In genomic region chr5:114135516-114135915, GRCm38 (mm10) we compare ENCODE assay signal across 25 mouse cellular contexts. TPM values are rescaled to one million over a fixed set of nuclear protein-coding genes. Genes with fewer than 3 reads are reported as not detected.
DNase-seq lines count a peak whose midpoint lies in the region; ATAC-seq and TF ChIP-seq lines count a peak whose summit lies in the region.
"Had no signal": no experiment of that assay in that cellular context is flagged by ENCODE, and none has a peak within 500 bp of the region (broad histone marks: within the 10 kb centered on the region; RNA-seq: fewer than 3 reads in every experiment).

No protein-coding gene starts in this region.

- H3K4me2 ChIP-seq in heart, embryonic 12.5 days = no peak overlapping the region
- H3K4me2 ChIP-seq: forebrain, embryonic 13.5 days; heart, embryonic 15.5 days; hindbrain, embryonic 13.5 days had no signal

- intact Hi-C loops in heart, adult 2 months (cut with DNase I) = loop anchor here (2.0 kb wide), 1 partner anchor 17 kb away; no protein-coding TSS in a partner anchor
- intact Hi-C loops in left cerebral cortex, postnatal 4 days (cut with DNase I) = no loop called here

- H3K79me2 ChIP-seq in heart, adult 2 months (replicated peaks; ENCODE audit: control insufficient read depth, insufficient read depth, low read length) = no peaks in the 10 kb centered on the region

- TF ChIP-seq POLR2A in heart, adult 2 months (IDR thresholded peaks at IDR 0.05; ENCODE audit: insufficient read depth, low read depth, low read length) = no peak

- no peak for TF ChIP-seq EP300 in heart, adult 2 months (IDR thresholded peaks at IDR 0.05; ENCODE audit: insufficient read depth, low read depth, low read length)

- H3K9ac ChIP-seq in heart, embryonic 12.5 days = no peak overlapping the region
- no peak overlapping the region for H3K9ac ChIP-seq in heart, adult 2 months (ENCODE audit: low read depth, low read length)
- H3K9ac ChIP-seq: forebrain, embryonic 13.5 days; forebrain, postnatal 0 days; heart, embryonic 15.5 days; hindbrain, embryonic 13.5 days had no signal

- peaks cover 67% of the 10 kb centered on the region for H3K4me1 ChIP-seq in heart, embryonic 12.5 days (replicated peaks)
- peaks cover 12% of the 10 kb centered on the region for H3K4me1 ChIP-seq in heart, adult 2 months (ENCODE audit: control insufficient read depth, insufficient read depth, low read length)

- no peaks in the 10 kb centered on the region for H3K27me3 ChIP-seq in heart, embryonic 12.5 days (replicated peaks)
- H3K27me3 ChIP-seq in heart, adult 2 months (ENCODE audit: control insufficient read depth, insufficient read depth, low read length) = no peaks in the 10 kb centered on the region
- H3K27me3 ChIP-seq: forebrain, embryonic 13.5 days; heart, embryonic 15.5 days; hindbrain, embryonic 13.5 days; Patski had no signal

- 87% methylated on average over 10 of the region's 10 CpGs for WGBS in heart, embryonic 12.5 days
- 86% methylated on average over 10 of the region's 10 CpGs for WGBS in heart, adult 2 months

- no peak overlapping the region for H3K4me3 ChIP-seq in heart, embryonic 12.5 days
- no peak overlapping the region for H3K4me3 ChIP-seq in heart, adult 2 months
- H3K4me3 ChIP-seq: forebrain, embryonic 13.5 days; heart, embryonic 15.5 days; hindbrain, embryonic 13.5 days had no signal

- H3K36me3 ChIP-seq in heart, embryonic 12.5 days = peaks cover 30% of the 10 kb centered on the region
- H3K36me3 ChIP-seq in heart, adult 2 months (ENCODE audit: control insufficient read depth, insufficient read depth, low read length) = no peaks in the 10 kb centered on the region
- H3K36me3 ChIP-seq: heart, embryonic 15.5 days; hindbrain, embryonic 13.5 days had no signal

- ATAC-seq in heart, embryonic 12.5 days (ENCODE audit: insufficient number of reproducible peaks, low FRiP score) = no peak
- peak; percentile 21 for ATAC-seq in CD4-positive, CD25-positive, alpha-beta regulatory T cell, adult 4 months
- ATAC-seq in inflammation-experienced regulatory T-cells, adult 6 months = peak; percentile 10
- ATAC-seq: forebrain, embryonic 13.5 days; forebrain, postnatal 0 days; hindbrain, postnatal 0 days; intestine, embryonic 16.5 days; Patski had no signal

- no peaks in the 10 kb centered on the region for H3K9me3 ChIP-seq in heart, embryonic 12.5 days (replicated peaks)
- H3K9me3 ChIP-seq: forebrain, embryonic 13.5 days; heart, embryonic 15.5 days; hindbrain, embryonic 13.5 days had no signal

- no peak for TF ChIP-seq CTCF in heart, adult 2 months (IDR thresholded peaks at IDR 0.05)

- H3K27ac ChIP-seq in heart, embryonic 12.5 days (ENCODE audit: poor library complexity, severe bottlenecking) = 0 out of 2 replicates have a peak overlapping the region, but pooled peaks have one; percentile 8
- H3K27ac ChIP-seq in heart, adult 2 months = no peak overlapping the region
- H3K27ac ChIP-seq: forebrain, embryonic 13.5 days; hindbrain, embryonic 13.5 days; hindbrain, postnatal 0 days had no signal

- no peak for DNase-seq in heart, adult 2 months
- DNase-seq in 416B (ENCODE audit: low read depth) = peak; percentile 53
- DNase-seq in heart, adult 9 months (ENCODE audit: low spot score in 2 of 2) = no peak
- no peak for DNase-seq in layer of hippocampus, postnatal 36 days
- no peak for DNase-seq in left cerebral cortex, postnatal 4 days
- DNase-seq: adrenal gland, adult 8-10 months; adrenal gland, postnatal 36 days; cerebellum, adult 2 months; cerebellum, postnatal 10 days; forebrain, postnatal 0 days; gastrocnemius, postnatal 14 days; heart, postnatal 14 days had no signal

RNA-seq across cellular contexts. Expression of gene Ung, which starts 5.3 kb away (rescaled TPM):
- 60.6 and 60.7 TPM in 2 replicates for polyA plus RNA-seq in heart, embryonic 12.5 days (2016; fragmentation: Nextera tagmentation; extraction: Ambion mirVana)
- total RNA-seq in heart, adult 2 months (2021) = 10 to 100 TPM; 27.1 to 32.1 TPM
- 24.4 and 28.3 TPM in 2 replicates for polyA plus RNA-seq in heart, adult 2 months (2012; rRNA removed)
- 1 to 10 TPM; 3.7 to 9.2 TPM for polyA plus RNA-seq in CD4-positive, CD25-positive, alpha-beta regulatory T cell, adult 4 months (2017; shearing (Covaris generic))
- polyA plus RNA-seq in inflammation-experienced regulatory T-cells, adult 6 months (2017; shearing (Covaris generic)) = 1 to 10 TPM; 7.8 to 9.1 (median 8.5) TPM
- total RNA-seq in layer of hippocampus, postnatal 36 days (2021) = 1 to 10 TPM; 2.0 to 3.6 TPM
- 1 to 10 TPM; 5.6 to 6.0 TPM for total RNA-seq in left cerebral cortex, postnatal 4 days (2021)

RNA-seq across cellular contexts. Expression of gene Alkbh2, which starts 7.5 kb away (rescaled TPM):
- polyA plus RNA-seq in heart, embryonic 12.5 days (2016; fragmentation: Nextera tagmentation; extraction: Ambion mirVana) = 8.7 and 11.0 TPM in 2 replicates
- 1 to 10 TPM; 1.6 to 2.0 TPM for total RNA-seq in heart, adult 2 months (2021)
- polyA plus RNA-seq in heart, adult 2 months (2012; rRNA removed) = 3.0 and 3.1 TPM in 2 replicates
- polyA plus RNA-seq in CD4-positive, CD25-positive, alpha-beta regulatory T cell, adult 4 months (2017; shearing (Covaris generic)) = 1 to 10 TPM; 3.8 to 6.6 TPM
- polyA plus RNA-seq in inflammation-experienced regulatory T-cells, adult 6 months (2017; shearing (Covaris generic)) = 1 to 10 TPM; 4.3 to 8.4 (median 5.4) TPM
- 1 to 10 TPM; 5.8 to 5.9 TPM for total RNA-seq in layer of hippocampus, postnatal 36 days (2021)
- 1 to 10 TPM; 6.2 to 6.9 TPM for total RNA-seq in left cerebral cortex, postnatal 4 days (2021)

RNA-seq across cellular contexts. Expression of gene Acacb, which starts 10.8 kb away (rescaled TPM):
- polyA plus RNA-seq in heart, embryonic 12.5 days (2016; fragmentation: Nextera tagmentation; extraction: Ambion mirVana) = 16.1 and 16.9 TPM in 2 replicates
- 100 to 1,000 TPM; 205 to 251 TPM for total RNA-seq in heart, adult 2 months (2021)
- 105 and 141 TPM in 2 replicates for polyA plus RNA-seq in heart, adult 2 months (2012; rRNA removed)
- polyA plus RNA-seq in CD4-positive, CD25-positive, alpha-beta regulatory T cell, adult 4 months (2017; shearing (Covaris generic)) = under 1 TPM; 0.24 to 0.62 TPM
- 1 to 10 TPM; 1.3 to 4.5 (median 1.7) TPM for polyA plus RNA-seq in inflammation-experienced regulatory T-cells, adult 6 months (2017; shearing (Covaris generic))
- 1 to 10 TPM; 4.8 to 6.5 TPM for total RNA-seq in layer of hippocampus, postnatal 36 days (2021)
- total RNA-seq in left cerebral cortex, postnatal 4 days (2021) = 1 to 10 TPM; 2.4 to 3.8 TPM

RNA-seq across cellular contexts. Expression of gene Svop, which starts 44.1 kb away (rescaled TPM):
- polyA plus RNA-seq in heart, embryonic 12.5 days (2016; fragmentation: Nextera tagmentation; extraction: Ambion mirVana) = 0.06 and 0.15 TPM in 2 replicates
- not detected for total RNA-seq in heart, adult 2 months (2021)
- polyA plus RNA-seq in heart, adult 2 months (2012; rRNA removed) = 0.08 and 0.12 TPM in 2 replicates
- not detected for polyA plus RNA-seq in CD4-positive, CD25-positive, alpha-beta regulatory T cell, adult 4 months (2017; shearing (Covaris generic))
- not detected for polyA plus RNA-seq in inflammation-experienced regulatory T-cells, adult 6 months (2017; shearing (Covaris generic))
- 100 to 1,000 TPM; 170 to 175 TPM for total RNA-seq in layer of hippocampus, postnatal 36 days (2021)
- 100 to 1,000 TPM; 107 to 115 TPM for total RNA-seq in left cerebral cortex, postnatal 4 days (2021)
- total RNA-seq: common myeloid progenitor, adult 5-6 weeks; gastrocnemius, adult 18-20 months; gastrocnemius, postnatal 14 days; heart, adult 8-10 months; hematopoietic stem cell, adult 5-6 weeks had no signal
- polyA plus RNA-seq: heart, embryonic 15.5 days had no signal
